In genomic region chr4:95865251-95865650, GRCm38 (mm10) we compare ENCODE assay signal across 14 mouse cellular contexts.
DNase-seq lines count a peak whose midpoint lies in the region.
"Had no signal": no experiment of that assay in that cellular context is flagged by ENCODE, and none has a peak within 500 bp of the region (broad histone marks: within the 10 kb centered on the region; RNA-seq: fewer than 3 reads in every experiment).

No protein-coding gene starts in this region.

- DNase-seq in adrenal gland, postnatal 10 days: peak; percentile 11
- no peak for DNase-seq in adrenal gland, postnatal 4 days (ENCODE audit: low spot score in 2 of 2)
- peak; percentile 7 for DNase-seq in 3134 (ENCODE audit: extremely low read depth, insufficient read length, low spot score)
- peak; percentile 42 for DNase-seq in Muller cell, postnatal 12 days (ENCODE audit: inconsistent ontology term)
- peak; percentile 33 to 46 for DNase-seq in adrenal gland, postnatal 36 days
- no peak for DNase-seq in liver
- no peak for DNase-seq in B cell, adult 2 months
- DNase-seq: cerebellum, adult 11-12 months; embryo, embryonic 11 days; gastrocnemius, postnatal 25 days; heart, adult 2 months; kidney, adult 9 months; kidney, postnatal 14 days; lung, postnatal 36 days had no signal

Comparison
In these comparisons a context has a peak if more than half of its experiments do, and no peak if none do; other contexts are left out.
1. DNase-seq: peak in adrenal gland, postnatal 10 days (single experiment), 3134 (single experiment), Muller cell, postnatal 12 days (single experiment) and adrenal gland, postnatal 36 days (2 of 2); none in adrenal gland, postnatal 4 days (0 of 2), liver (single experiment) and B cell, adult 2 months (0 of 2).